Mouse (Mus musculus) small intestine, adult 2 months (tissue): ENCODE results near the gene Hrk. TPM values are rescaled to one million over a fixed set of nuclear protein-coding genes. Genes with fewer than 3 reads are reported as not detected.
A peak's percentile ranks its signal among the peaks of the same experiment; 100 is the strongest.

Experiments used
- H3K27ac ChIP-seq: fragments of 200-500 bp; 2 replicates; pipeline ENCODE4 v1.5.1; 2012; ENCODE audit warnings: low read depth, low read length, control low read depth, inconsistent platforms; ENCODE audit not compliant: insufficient read depth
- H3K27me3 ChIP-seq: fragments of 200-500 bp; 2 replicates; pipeline ENCODE4 v1.6.1; 2012; ENCODE audit warnings: mild to moderate bottlenecking, moderate library complexity, low read length, inconsistent platforms; ENCODE audit not compliant: control insufficient read depth, insufficient read depth
- H3K36me3 ChIP-seq: fragments of 200-500 bp; 2 replicates; pipeline ENCODE4 v1.6.1; 2012; ENCODE audit warnings: mild to moderate bottlenecking, low read length, control low read depth, inconsistent platforms; ENCODE audit not compliant: control insufficient read depth, insufficient read depth
- H3K4me1 ChIP-seq: fragments of 200-500 bp; 2 replicates; pipeline ENCODE4 v1.6.1; 2012; ENCODE audit warnings: low read length, inconsistent platforms, mixed read lengths; ENCODE audit not compliant: control insufficient read depth, insufficient read depth, insufficient read length
- H3K4me3 ChIP-seq: fragments of 200-500 bp; 2 replicates; pipeline ENCODE4 v1.5.1; 2012; ENCODE audit warnings: low read depth, mild to moderate bottlenecking, control low read depth, inconsistent platforms, low read length, moderate library complexity
- CTCF ChIP-seq: fragments of 200-500 bp; IDR thresholded peaks from 2 replicates; pipeline ENCODE4 v1.5.1; 2012; ENCODE audit warnings: low read depth, mild to moderate bottlenecking, control low read depth, inconsistent platforms, low read length, moderate library complexity, mixed read lengths; ENCODE audit not compliant: insufficient replicate concordance, insufficient read length; ENCODE audit errors: extremely low read depth
- POLR2A ChIP-seq: fragments of 200-500 bp; IDR thresholded peaks from 2 replicates; pipeline ENCODE4 v1.6.1; 2012; ENCODE audit warnings: low read depth, mild to moderate bottlenecking, control low read depth, inconsistent platforms, low read length, moderate library complexity
- WGBS: fragments of 180-500 bp; shearing (Covaris S2); methylation state at CpG from one replicate; pipeline ENCODE4 v1.1.7; 2018; 5-methylcytosine and 5-hydroxymethylcytosine counted together
- polyA plus RNA-seq: library from polyadenylated mRNA; depleted of rRNA; stranded (reverse); fragments of >200 nt; gene quantifications from 2 replicates; pipeline ENCODE4 v1.2.3, GENCODE M21; 2012

Gene Hrk
- polyA plus RNA-seq, 1 experiment = not detected

DNA sequence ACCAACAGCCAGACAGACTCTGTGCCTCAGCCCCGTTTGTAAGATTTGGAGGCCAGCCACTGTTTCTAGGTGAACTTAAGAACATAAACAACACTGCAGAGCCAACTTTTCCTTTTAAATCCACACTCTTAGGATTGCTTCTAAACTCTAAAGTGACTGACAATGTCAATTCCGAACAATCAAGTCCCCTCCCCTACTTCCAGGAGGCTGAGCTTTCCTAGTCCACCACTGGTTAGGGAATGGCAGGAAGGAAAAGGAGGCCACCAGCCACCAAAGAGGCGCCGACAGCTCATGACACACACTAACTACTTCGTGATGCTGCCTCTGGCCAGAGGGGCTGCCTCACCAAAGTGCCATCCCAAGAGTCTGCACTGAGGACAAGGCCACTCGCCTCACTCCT lies 19.7 kb upstream of the Hrk start:
- TF ChIP-seq POLR2A (no peak), CTCF (no peak)
- WGBS = 86% methylated on average over 6 of the region's 6 CpGs
- Histone ChIP-seq H3K27me3 (no peaks in the 10 kb centered on the region), H3K27ac (no peak overlapping the region), H3K4me3 (no peak overlapping the region), H3K36me3 (peaks cover 11% of the 10 kb centered on the region), H3K4me1 (0 out of 2 replicates have a peak, but pooled peaks cover 4% of the 10 kb centered on the region)

GRCm38 (mm10) chr5:118145458-118145857 lies 19.0 kb upstream of the Hrk start:
- Histone ChIP-seq H3K4me3 (no peak overlapping the region), H3K27ac (no peak overlapping the region), H3K36me3 (peaks cover 11% of the 10 kb centered on the region), H3K4me1 (0 out of 2 replicates have a peak, but pooled peaks cover 4% of the 10 kb centered on the region), H3K27me3 (no peaks in the 10 kb centered on the region)
- WGBS = 88% methylated on average over 3 of the region's 3 CpGs
- TF ChIP-seq POLR2A = no peak
- TF ChIP-seq CTCF = no peak

GRCm38 (mm10) chr5:118145999-118146679 lies 18.3 kb upstream of the Hrk start:
- H3K4me1 ChIP-seq = 0 out of 2 replicates have a peak, but pooled peaks cover 4% of the 10 kb centered on the region
- H3K4me3 ChIP-seq = no peak overlapping the region
- TF ChIP-seq CTCF = no peak
- no peak for TF ChIP-seq POLR2A
- no peaks in the 10 kb centered on the region for H3K27me3 ChIP-seq
- H3K36me3 ChIP-seq = peaks cover 7% of the 10 kb centered on the region
- WGBS = 78% methylated on average over 15 of the region's 15 CpGs
- H3K27ac ChIP-seq = no peak overlapping the region

DNA sequence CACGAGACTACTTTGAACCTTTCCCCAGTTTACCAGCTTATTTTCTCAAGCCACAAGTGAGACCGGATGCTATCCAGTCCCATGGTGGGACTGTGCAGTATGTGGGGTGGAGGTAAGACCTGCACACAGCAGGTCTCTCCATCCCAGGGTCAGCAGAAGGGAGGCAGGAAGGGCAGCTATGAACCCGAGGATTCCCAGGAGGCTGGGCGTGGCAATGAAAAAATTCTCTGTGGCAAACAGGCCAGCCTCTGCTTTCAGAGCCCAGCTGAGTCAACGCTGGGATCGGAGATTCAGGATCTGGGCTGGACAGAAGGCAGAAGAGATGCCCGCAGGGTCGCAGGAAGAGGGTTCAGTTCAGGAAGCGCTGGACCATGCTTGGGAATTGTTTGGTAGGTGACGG lies 17.2 kb upstream of the Hrk start:
- 69% methylated on average over 10 of the region's 10 CpGs for WGBS
- TF ChIP-seq POLR2A = no peak
- no peak for TF ChIP-seq CTCF
- Histone ChIP-seq H3K36me3 (peaks cover 2% of the 10 kb centered on the region), H3K4me3 (no peak overlapping the region), H3K27me3 (no peaks in the 10 kb centered on the region), H3K27ac (no peak overlapping the region), H3K4me1 (0 out of 2 replicates have a peak, but pooled peaks cover 4% of the 10 kb centered on the region)

- no peak for TF ChIP-seq CTCF
- TF ChIP-seq POLR2A = no peak
- Histone ChIP-seq H3K4me3 (no peak overlapping the region), H3K27me3 (no peaks in the 10 kb centered on the region), H3K36me3 (no peaks in the 10 kb centered on the region; the same call in 1 of the 2 replicates), H3K4me1 (0 out of 2 replicates have a peak, but pooled peaks cover 4% of the 10 kb centered on the region), H3K27ac (no peak overlapping the region)
- 48% methylated on average over 3 of the region's 3 CpGs for WGBS
These were observed 14.7 kb upstream of the Hrk start for GRCm38 (mm10) chr5:118149711-118150110.

- H3K27ac ChIP-seq = no peak within 1 kb of the TSS
- under 1% methylated on average over 67 of the region's 67 CpGs for WGBS
- TF ChIP-seq POLR2A = no peak
- TF ChIP-seq CTCF = no peak
These were observed 9.4 kb upstream of the Hrk start, which contains the start of gene Fbxw8 for GRCm38 (mm10) chr5:118154839-118155564. Gene Fbxw8 (minus strand): TSS chr5:118155464.

DNA sequence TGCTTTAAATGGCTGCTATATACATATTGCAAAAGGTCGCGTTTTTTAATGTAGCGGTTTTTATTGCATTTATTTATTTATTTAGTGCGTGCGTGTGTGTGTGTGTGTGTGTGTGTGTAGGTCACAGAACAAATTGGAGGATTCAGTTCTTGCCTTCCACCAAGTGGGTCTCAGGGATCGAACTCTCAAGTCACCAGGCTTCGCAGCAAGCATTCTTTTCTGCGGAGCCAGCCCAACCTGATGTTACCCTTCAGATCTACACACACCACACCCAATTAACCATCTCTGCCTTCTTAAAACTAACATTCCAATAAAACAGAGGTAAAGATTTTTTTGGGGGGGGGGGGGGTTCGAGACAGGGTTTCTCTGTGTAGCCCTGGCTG lies 8.9 kb upstream of the Hrk start:
- WGBS = 10% methylated on average over 9 of the region's 9 CpGs
- no peak for TF ChIP-seq POLR2A
- TF ChIP-seq CTCF = no peak
- H3K4me3 ChIP-seq = peak overlapping the region; percentile 98
- no peak overlapping the region for H3K27ac ChIP-seq
- no peaks in the 10 kb centered on the region for H3K4me1 ChIP-seq
- no peaks in the 10 kb centered on the region; the same call in 1 of the 2 replicates for H3K36me3 ChIP-seq
- no peaks in the 10 kb centered on the region for H3K27me3 ChIP-seq

More at GRCm38 (mm10) chr5:118154839-118155564, 9.4 kb upstream of the Hrk start, which contains the start of gene Fbxw8:
- peak within 1 kb of the TSS; percentile 98 for H3K4me3 ChIP-seq
- no peaks in the 10 kb centered on the region; the same call in 1 of the 2 replicates for H3K36me3 ChIP-seq
- no peaks in the 10 kb centered on the region for H3K27me3 ChIP-seq
- no peaks in the 10 kb centered on the region for H3K4me1 ChIP-seq
